In the genomic region with DNA sequence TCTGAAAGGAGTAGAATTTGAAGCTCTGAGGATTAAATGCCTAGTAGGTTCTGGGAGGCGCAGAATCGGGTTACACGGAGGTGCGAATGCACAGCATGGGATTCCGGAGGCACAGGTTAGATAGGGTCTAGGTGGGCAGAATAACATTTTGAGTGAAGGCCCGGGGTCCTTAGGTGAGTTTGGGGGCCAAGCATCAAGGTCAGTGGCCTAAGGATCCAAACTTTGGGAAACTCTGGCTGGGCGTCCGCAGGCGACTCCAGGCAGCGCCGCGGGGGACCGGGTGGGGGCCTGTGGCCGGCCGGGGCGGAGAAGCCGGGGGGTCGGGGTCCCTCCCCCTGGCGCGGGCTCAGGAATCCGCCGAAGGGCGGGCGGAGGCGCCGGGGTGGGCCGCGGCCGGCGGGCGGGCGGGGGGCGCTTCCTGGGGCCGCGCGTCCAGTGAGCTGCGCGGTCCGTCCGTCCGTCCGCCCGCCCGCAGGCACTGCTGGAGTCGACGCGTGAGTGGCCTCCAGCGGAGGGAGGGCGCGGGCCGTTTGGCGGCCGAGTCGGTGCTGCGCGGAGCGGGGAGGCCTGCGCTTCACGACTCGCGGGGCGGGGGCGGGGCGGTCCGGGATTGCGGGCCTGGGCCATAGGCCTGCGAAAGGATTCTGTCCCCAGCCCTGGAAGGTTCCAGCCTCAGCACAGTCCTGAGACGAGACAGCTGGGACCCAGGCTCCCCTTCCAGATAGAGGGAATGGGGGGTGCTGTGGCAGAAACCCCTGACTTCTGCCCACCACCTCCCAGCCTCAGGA, we compare ENCODE assay signal across 8 mouse cellular contexts. TPM values are rescaled to one million over a fixed set of nuclear protein-coding genes. Genes with fewer than 3 reads are reported as not detected.
DNase-seq lines count a peak whose midpoint lies in the region; ATAC-seq and TF ChIP-seq lines count a peak whose summit lies in the region.

No protein-coding gene starts in this region.

- WGBS in midbrain, embryonic 11.5 days = under 1% methylated on average over 48 of the region's 68 CpGs

- no peak for TF ChIP-seq POLR2A in testis, adult 2 months (IDR thresholded peaks at IDR 0.05; ENCODE audit: control insufficient read depth, low read depth, low read length)

- H3K36me3 ChIP-seq in testis, adult 2 months (ENCODE audit: control insufficient read depth, insufficient read depth, low read length) = no peaks in the 10 kb centered on the region
- H3K36me3 ChIP-seq in midbrain, embryonic 11.5 days (ENCODE audit: control insufficient read depth, insufficient read depth, low read length) = no peaks in the 10 kb centered on the region

- peak overlapping the region; percentile 95 for H3K4me2 ChIP-seq in midbrain, embryonic 11.5 days

- H3K27ac ChIP-seq in testis, adult 2 months (ENCODE audit: control insufficient read depth, insufficient read depth, low read depth, low read length) = peak overlapping the region; percentile 72
- H3K27ac ChIP-seq in midbrain, embryonic 11.5 days (ENCODE audit: low read depth, low read length) = no peak overlapping the region; the same call in 1 of the 2 replicates

- TF ChIP-seq CTCF in testis, adult 2 months (IDR thresholded peaks at IDR 0.05; ENCODE audit: control insufficient read depth, insufficient read depth, insufficient replicate concordance, low read depth, low read length) = no peak

- H3K4me1 ChIP-seq in testis, adult 2 months (ENCODE audit: control insufficient read depth, insufficient read depth, low read length) = peaks cover 23% of the 10 kb centered on the region
- peaks cover 15% of the 10 kb centered on the region for H3K4me1 ChIP-seq in midbrain, embryonic 11.5 days (ENCODE audit: control insufficient read depth, insufficient read depth, low read length)

- no peak for DNase-seq in testis, postnatal 14 days (ENCODE audit: low spot score)
- peak; percentile 58 for DNase-seq in cerebellum, adult 9-10 months
- peak; percentile 82 for DNase-seq in kidney, postnatal 10 days
- peak; percentile 93 for DNase-seq in midbrain, embryonic 11.5 days (ENCODE audit: low spot score, missing footprints)
- no peak for DNase-seq in layer of hippocampus, adult 18-20 months (ENCODE audit: low spot score in 2 of 2)
- DNase-seq in frontal cortex, postnatal 36 days (ENCODE audit: low spot score in 2 of 2) = no peak

- H3K9ac ChIP-seq in midbrain, embryonic 11.5 days (ENCODE audit: low read length) = peak overlapping the region; percentile 88

- ATAC-seq in granulocyte monocyte progenitor cell, adult 5-6 weeks (replicated peaks; ENCODE audit: poor library complexity, severe bottlenecking) = peak; percentile 40; the same call in 1 of the 2 replicates
- peak; percentile 75 for ATAC-seq in midbrain, embryonic 11.5 days (ENCODE audit: low FRiP score)

- H3K27me3 ChIP-seq in testis, adult 2 months (ENCODE audit: control insufficient read depth, insufficient read depth, low read length) = no peaks in the 10 kb centered on the region
- H3K27me3 ChIP-seq in midbrain, embryonic 11.5 days (ENCODE audit: control insufficient read depth, insufficient read depth, low read length) = 0 out of 2 replicates have a peak, but pooled peaks cover 2% of the 10 kb centered on the region

- H3K4me3 ChIP-seq in testis, adult 2 months (ENCODE audit: control insufficient read depth, low read depth, low read length) = peak overlapping the region; percentile 75
- H3K4me3 ChIP-seq in midbrain, embryonic 11.5 days (ENCODE audit: low read depth, low read length) = peak overlapping the region; percentile 62

- H3K9me3 ChIP-seq in midbrain, embryonic 11.5 days (ENCODE audit: control insufficient read depth, low read length) = no peaks in the 10 kb centered on the region

RNA-seq across cellular contexts. Expression of a gene that starts 0.7 kb away (rescaled TPM):
- polyA plus RNA-seq in testis, adult 2 months (2012; rRNA removed) = 17.3 and 17.6 TPM in 2 replicates
- total RNA-seq in granulocyte monocyte progenitor cell, adult 5-6 weeks (2014; fragmentation: Nextera tagmentation) = not detected in 2 replicates
- 1.6 TPM in 1 of 2 replicates, not detected in the other for total RNA-seq in granulocyte monocyte progenitor cell, adult 5-6 weeks (2017)
- 52.7 and 54.7 TPM in 2 replicates for polyA plus RNA-seq in midbrain, embryonic 11.5 days (2014; fragmentation: Nextera tagmentation; extraction: Ambion mirVana)
- 10 to 100 TPM; 11.6 to 13.1 TPM for total RNA-seq in layer of hippocampus, adult 18-20 months (2021)

RNA-seq across cellular contexts. Expression of a gene that starts 6.2 kb away (rescaled TPM):
- 0.14 TPM in 1 of 2 replicates, not detected in the other for polyA plus RNA-seq in testis, adult 2 months (2012; rRNA removed)
- 1.1 TPM in 1 of 2 replicates, not detected in the other for total RNA-seq in granulocyte monocyte progenitor cell, adult 5-6 weeks (2014; fragmentation: Nextera tagmentation)
- total RNA-seq in granulocyte monocyte progenitor cell, adult 5-6 weeks (2017) = not detected in 2 replicates
- 2.4 and 3.0 TPM in 2 replicates for polyA plus RNA-seq in midbrain, embryonic 11.5 days (2014; fragmentation: Nextera tagmentation; extraction: Ambion mirVana)
- total RNA-seq in layer of hippocampus, adult 18-20 months (2021) = not detected

RNA-seq across cellular contexts. Expression of a gene that starts 13.7 kb away (rescaled TPM):
- 55.3 and 69.7 TPM in 2 replicates for polyA plus RNA-seq in testis, adult 2 months (2012; rRNA removed)
- total RNA-seq in granulocyte monocyte progenitor cell, adult 5-6 weeks (2014; fragmentation: Nextera tagmentation) = 23.9 and 39.7 TPM in 2 replicates
- total RNA-seq in granulocyte monocyte progenitor cell, adult 5-6 weeks (2017) = 9.4 and 13.5 TPM in 2 replicates
- 38.4 TPM in 2 replicates for polyA plus RNA-seq in midbrain, embryonic 11.5 days (2014; fragmentation: Nextera tagmentation; extraction: Ambion mirVana)
- 10 to 100 TPM; 28.3 to 28.4 TPM for total RNA-seq in layer of hippocampus, adult 18-20 months (2021)

RNA-seq across cellular contexts. Expression of a gene that starts 14.1 kb away (rescaled TPM):
- 70.0 and 71.3 TPM in 2 replicates for polyA plus RNA-seq in testis, adult 2 months (2012; rRNA removed)
- total RNA-seq in granulocyte monocyte progenitor cell, adult 5-6 weeks (2014; fragmentation: Nextera tagmentation) = 33.6 and 94.2 TPM in 2 replicates
- 112 and 122 TPM in 2 replicates for total RNA-seq in granulocyte monocyte progenitor cell, adult 5-6 weeks (2017)
- polyA plus RNA-seq in midbrain, embryonic 11.5 days (2014; fragmentation: Nextera tagmentation; extraction: Ambion mirVana) = 98.3 and 103 TPM in 2 replicates
- total RNA-seq in layer of hippocampus, adult 18-20 months (2021) = 10 to 100 TPM; 95.7 to 97.4 TPM

RNA-seq across cellular contexts. Expression of a gene that starts 15.8 kb away (rescaled TPM):
- polyA plus RNA-seq in testis, adult 2 months (2012; rRNA removed) = 225 and 243 TPM in 2 replicates
- 1,243 and 1,245 TPM in 2 replicates for total RNA-seq in granulocyte monocyte progenitor cell, adult 5-6 weeks (2014; fragmentation: Nextera tagmentation)
- total RNA-seq in granulocyte monocyte progenitor cell, adult 5-6 weeks (2017) = 1,162 and 1,185 TPM in 2 replicates
- 3,750 and 3,786 TPM in 2 replicates for polyA plus RNA-seq in midbrain, embryonic 11.5 days (2014; fragmentation: Nextera tagmentation; extraction: Ambion mirVana)
- 1,000 to 10,000 TPM; 1,259 to 1,272 TPM for total RNA-seq in layer of hippocampus, adult 18-20 months (2021)

Comparison
In these comparisons a context has a peak if more than half of its experiments do, and no peak if none do; other contexts are left out.
1. DNase-seq: peak in cerebellum, adult 9-10 months (single experiment), kidney, postnatal 10 days (single experiment) and midbrain, embryonic 11.5 days (single experiment); none in testis, postnatal 14 days (single experiment), layer of hippocampus, adult 18-20 months (0 of 2) and frontal cortex, postnatal 36 days (0 of 2).
2. RNA of a gene that starts 0.7 kb away (total RNA-seq): 11.6 to 13.1 TPM in layer of hippocampus, adult 18-20 months; 1.6 TPM in granulocyte monocyte progenitor cell, adult 5-6 weeks; every median in the first group is over 4 times any median in the second.